Mouse (Mus musculus) yolk sac, embryonic 10.5 days (tissue): Measurements from ENCODE around the gene Mfsd4b1.

Source experiments
- DNase-seq: peaks from one replicate; pipeline ENCODE4 v3.0.0-alpha.2; 2017; ENCODE audit warnings: low spot score

Gene Mfsd4b1

DNA sequence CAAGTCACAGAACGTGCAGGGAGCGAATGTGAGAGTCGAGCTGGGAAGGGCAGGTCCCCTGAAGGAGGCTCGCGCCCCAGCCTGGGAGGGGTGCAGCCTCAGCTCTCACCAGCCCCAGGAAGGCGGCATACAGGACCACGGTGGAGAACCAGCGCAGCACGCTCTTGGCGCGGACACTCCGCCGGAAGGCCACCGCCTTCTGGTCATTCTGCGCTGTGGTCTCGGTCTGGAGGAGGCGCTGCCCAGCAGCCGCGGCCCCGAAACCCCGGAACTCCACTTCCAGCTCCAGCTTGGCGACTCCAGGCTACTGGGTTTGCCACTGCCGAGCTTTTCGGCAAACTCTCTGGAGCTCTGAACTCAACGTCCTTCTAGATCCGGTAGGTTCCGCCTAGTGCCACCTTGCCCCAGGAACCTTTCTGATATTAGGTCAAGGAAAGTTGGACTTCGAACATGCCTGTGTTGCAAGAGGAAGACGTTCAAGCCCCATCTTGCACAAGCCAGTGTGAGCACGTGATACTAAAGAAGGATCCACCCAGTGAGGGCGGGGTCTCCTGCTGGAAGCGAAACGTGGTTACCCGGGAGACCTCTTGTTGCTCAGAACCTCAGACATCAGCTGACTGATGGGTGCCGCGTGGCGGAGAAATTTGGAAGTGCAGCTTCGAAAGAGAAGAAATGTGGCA is 65.2 kb downstream of the Mfsd4b1 start, which contains the start of gene Mfsd4b3:
Gene Mfsd4b3, minus strand, starts transcription at position 393 of the 680 bp plus-strand sequence.
- DNase-seq = peak; percentile 97

DNA sequence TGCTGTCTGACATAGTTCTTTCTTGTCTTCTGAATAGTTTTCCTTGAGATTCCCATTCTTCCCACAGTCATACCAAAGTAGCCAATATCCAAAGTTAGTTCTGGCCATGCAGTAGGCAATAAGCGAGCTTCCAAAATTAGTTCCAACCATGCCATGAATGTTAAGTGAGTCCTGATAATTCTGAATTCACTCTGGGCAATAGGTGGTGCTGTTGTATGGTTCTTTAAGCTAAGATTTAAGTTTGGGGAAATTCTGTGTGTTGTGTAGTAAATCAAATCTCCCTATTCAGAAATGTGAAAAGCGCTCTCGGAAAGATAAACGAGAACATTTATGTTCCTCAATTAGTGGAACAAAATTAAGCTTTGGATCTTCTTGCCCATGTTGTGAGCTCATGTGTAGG is 66.8 kb downstream of the Mfsd4b1 start:
- DNase-seq = no peak

DNA sequence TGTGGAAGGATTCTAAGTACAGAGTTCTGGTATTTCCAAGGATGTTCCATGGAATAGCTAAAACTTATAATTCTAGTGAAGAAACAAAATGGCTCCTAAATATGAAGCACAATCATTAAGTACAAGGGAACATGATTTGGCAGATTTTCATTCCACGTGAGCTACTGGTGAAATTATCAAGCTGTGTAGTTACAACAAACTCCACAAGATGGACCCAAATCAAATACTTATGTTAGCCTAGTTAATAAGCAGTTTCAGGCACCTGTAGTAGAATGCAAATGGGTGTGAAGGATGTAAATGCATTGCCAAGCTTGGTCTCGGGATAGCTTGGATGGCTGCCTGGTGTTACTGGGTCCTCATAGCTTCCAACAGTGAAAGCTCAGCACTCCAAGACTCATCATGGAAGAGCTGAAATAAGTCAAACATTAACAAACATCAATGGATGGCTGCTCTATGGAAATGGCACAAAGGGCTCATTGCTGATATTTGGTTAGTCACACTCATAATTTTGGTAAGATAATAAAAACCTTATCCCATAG is 68.7 kb downstream of the Mfsd4b1 start:
- DNase-seq = no peak

DNA sequence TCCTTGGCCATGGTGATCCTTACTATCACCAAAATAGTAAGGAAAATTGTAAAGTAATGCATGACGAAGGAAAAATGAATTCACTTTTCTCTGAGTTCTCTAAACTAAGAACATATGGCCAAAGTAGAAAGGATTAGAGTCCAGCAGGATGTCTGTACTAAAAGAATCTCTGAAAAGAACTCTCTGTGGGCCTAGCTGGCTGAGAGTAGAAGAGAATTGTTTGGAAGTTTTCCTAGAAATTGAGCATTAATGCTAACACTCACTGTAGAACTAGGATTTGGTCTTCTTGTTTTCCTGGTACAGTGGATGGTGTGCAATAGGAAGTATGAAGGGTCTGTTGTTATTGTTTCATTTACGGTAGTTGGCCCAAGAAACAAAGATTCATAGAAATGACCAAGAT is 69.9 kb downstream of the Mfsd4b1 start:
- no peak for DNase-seq
